Mouse (Mus musculus) layer of hippocampus, adult 2 months (tissue): ENCODE measurements around the gene Olfr1416. TPM values are rescaled to one million over a fixed set of nuclear protein-coding genes. Genes with fewer than 3 reads are reported as not detected.

Experiments
- DNase-seq, 2 experiments: peaks; one replicate each; pipeline ENCODE4 v3.0.0; 2022; ENCODE audit warnings: low spot score in 2 of 2
- H3K27ac ChIP-seq: fragments of 200-600 bp; 2 replicates; pipeline ENCODE4 v1.8.1; 2022
- H3K4me3 ChIP-seq: fragments of 200-600 bp; 2 replicates; pipeline ENCODE4 v1.8.1; 2022; ENCODE audit warnings: mild to moderate bottlenecking
- CTCF ChIP-seq: fragments of 200-600 bp; conservative IDR thresholded peaks from 2 replicates; pipeline ENCODE4 v1.8.1; 2022; ENCODE audit warnings: antibody characterized with exemption, mild to moderate bottlenecking, moderate library complexity
- microRNA-seq, 2 experiments: library from miRNA; unstranded; fragments of <30 nt; microRNA quantifications; one replicate each; pipeline ENCODE4 v1.2.0; 2021
- total RNA-seq, 2 experiments: library from RNA; stranded (reverse); gene quantifications; 2 replicates each; pipeline ENCODE4 v1.2.3; 2021

Gene Olfr1416
- total RNA-seq, 2 experiments from 2014 or later = not detected

GRCm38 (mm10) chr1:92453751-92454445, 31.0 kb downstream of the Olfr1416 start:
- no peak for DNase-seq
- TF ChIP-seq CTCF = peak; percentile 88

GRCm38 (mm10) chr1:92448293-92448692, 36.6 kb downstream of the Olfr1416 start:
- DNase-seq = no peak
- no peak for TF ChIP-seq CTCF

More at GRCm38 (mm10) chr1:92453751-92454445, 31.0 kb downstream of the Olfr1416 start:
- H3K4me3 ChIP-seq = no peak overlapping the region
- no peak overlapping the region for H3K27ac ChIP-seq

GRCm38 (mm10) chr1:92441453-92442063, 43.4 kb downstream of the Olfr1416 start:
- H3K4me3 ChIP-seq = no peak overlapping the region
- TF ChIP-seq CTCF = no peak
- no peak for DNase-seq
- H3K27ac ChIP-seq = no peak overlapping the region

More at GRCm38 (mm10) chr1:92448293-92448692, 36.6 kb downstream of the Olfr1416 start:
- Histone ChIP-seq H3K4me3 (no peak overlapping the region), H3K27ac (no peak overlapping the region)

GRCm38 (mm10) chr1:92440066-92440750, 44.7 kb downstream of the Olfr1416 start:
- H3K4me3 ChIP-seq = no peak overlapping the region

GRCm38 (mm10) chr1:92437678-92438271, 47.1 kb downstream of the Olfr1416 start:
- H3K27ac ChIP-seq = peak overlapping the region; percentile 80
- TF ChIP-seq CTCF = no peak
- H3K4me3 ChIP-seq = no peak overlapping the region
- DNase-seq = peak; percentile 44 to 62

More at GRCm38 (mm10) chr1:92440066-92440750, 44.7 kb downstream of the Olfr1416 start:
- 0 out of 2 replicates have a peak overlapping the region, but pooled peaks have one; percentile 32 for H3K27ac ChIP-seq
- no peak for TF ChIP-seq CTCF
- no peak for DNase-seq

- peak in 1 of 2 experiments; percentile 27 for DNase-seq
- Histone ChIP-seq H3K27ac (peak overlapping the region; percentile 80), H3K4me3 (no peak overlapping the region)
- TF ChIP-seq CTCF = no peak
Observed at GRCm38 (mm10) chr1:92436831-92437321, 48.0 kb downstream of the Olfr1416 start.

- no peak for DNase-seq
- no peak for TF ChIP-seq CTCF
- no peak overlapping the region for H3K4me3 ChIP-seq
- H3K27ac ChIP-seq = no peak overlapping the region
Observed at GRCm38 (mm10) chr1:92434986-92435385, 49.9 kb downstream of the Olfr1416 start.

- Histone ChIP-seq H3K4me3 (no peak overlapping the region), H3K27ac (no peak overlapping the region)
- DNase-seq = no peak
- no peak for TF ChIP-seq CTCF
Observed at GRCm38 (mm10) chr1:92432791-92433190, 52.1 kb downstream of the Olfr1416 start.

- peak overlapping the region; percentile 25; the same call in 1 of the 2 replicates for H3K27ac ChIP-seq
- DNase-seq = no peak
- TF ChIP-seq CTCF = no peak
- no peak overlapping the region for H3K4me3 ChIP-seq
Observed at GRCm38 (mm10) chr1:92432098-92432497, 52.8 kb downstream of the Olfr1416 start.

- Histone ChIP-seq H3K4me3 (no peak overlapping the region), H3K27ac (0 out of 2 replicates have a peak overlapping the region, but pooled peaks have one; percentile 25)
- TF ChIP-seq CTCF = no peak
- DNase-seq = no peak
Observed at GRCm38 (mm10) chr1:92431420-92431819, 53.5 kb downstream of the Olfr1416 start.

GRCm38 (mm10) chr1:92430991-92431390, 53.9 kb downstream of the Olfr1416 start:
- Histone ChIP-seq H3K27ac (no peak overlapping the region), H3K4me3 (no peak overlapping the region)
- DNase-seq = no peak
- no peak for TF ChIP-seq CTCF

Small RNA genes lying within 50 kb of the gene (microRNA-seq; reads per million reads assigned to microRNA genes)
- 8.1 to 9.9 reads per million in 2 experiments for gene Mir6900

Other genes with a start within 250 kb of the Olfr1416 start
- 100 to 1,000 TPM; 275 to 279 TPM for gene Ndufa10, start 11.3 kb downstream of the Olfr1416 start, total RNA-seq
- gene Olfr1415, start 11.0 kb upstream of the Olfr1416 start, total RNA-seq = not detected
- gene Olfr1414, start 33.5 kb upstream of the Olfr1416 start, total RNA-seq = not detected
- not detected for gene Olfr1413, start 86.2 kb upstream of the Olfr1416 start, total RNA-seq
- not detected for gene Olfr1412, start 100.7 kb upstream of the Olfr1416 start, total RNA-seq
- not detected for gene Olfr1411, start 109.3 kb upstream of the Olfr1416 start, total RNA-seq
- not detected for gene Olfr1410, start 120.7 kb upstream of the Olfr1416 start, total RNA-seq
- under 1 TPM in 1 of 2 experiments, not detected in 1; 0.08 TPM for gene Olfr12, start 132.7 kb upstream of the Olfr1416 start, total RNA-seq
- gene Cops9, start 156.9 kb upstream of the Olfr1416 start, total RNA-seq = 100 to 1,000 TPM; 321 to 335 TPM
- gene Otos, start 163.7 kb upstream of the Olfr1416 start, total RNA-seq = 1 to 10 TPM in 1 of 2 experiments, under 1 TPM in 1; 0.61 to 1.2 TPM